Mouse (Mus musculus) small intestine, adult 2 months (tissue): ENCODE data around the gene P2rx5.

Experiments used
- CTCF ChIP-seq: fragments of 200-500 bp; IDR thresholded peaks from 2 replicates; pipeline ENCODE4 v1.5.1; 2012; ENCODE audit warnings: low read depth, mild to moderate bottlenecking, control low read depth, inconsistent platforms, low read length, moderate library complexity, mixed read lengths; ENCODE audit not compliant: insufficient replicate concordance, insufficient read length; ENCODE audit errors: extremely low read depth
- POLR2A ChIP-seq: fragments of 200-500 bp; IDR thresholded peaks from 2 replicates; pipeline ENCODE4 v1.6.1; 2012; ENCODE audit warnings: low read depth, mild to moderate bottlenecking, control low read depth, inconsistent platforms, low read length, moderate library complexity

GRCm38 (mm10) chr11:73132999-73133398 is 27.2 kb upstream of the P2rx5 start:
- TF ChIP-seq CTCF (no peak), POLR2A (no peak)
